Mouse (Mus musculus): ENCODE measurements at regions not wholly inside any gene's neighbourhood (a gene's known extent, or its start where the extent isn't known, plus 50 kb on each side); places are given as distances from the start of the nearest gene placed in this dataset.

- H3K4me3 ChIP-seq = no peak overlapping the region
- no peak overlapping the region for H3K9ac ChIP-seq
- no peaks in the 10 kb centered on the region for H3K27me3 ChIP-seq
- no peaks in the 10 kb centered on the region for H3K4me1 ChIP-seq (replicated peaks)
- no peak overlapping the region for H3K27ac ChIP-seq
- no peaks in the 10 kb centered on the region for H3K36me3 ChIP-seq
- H3K9me3 ChIP-seq (replicated peaks) = no peaks in the 10 kb centered on the region
- no peak for ATAC-seq (replicated peaks; ENCODE audit: insufficient number of reproducible peaks, insufficient read depth, low FRiP score, low read depth)
- 82% methylated on average over 3 of the region's 3 CpGs for WGBS
- H3K4me2 ChIP-seq = no peak overlapping the region
Observed at GRCm38 (mm10) chr17:45285621-45286189, 147.8 kb downstream of the Cdc5l start.

- Histone ChIP-seq H3K9ac (no peak overlapping the region), H3K4me2 (no peak overlapping the region), H3K27me3 (no peaks in the 10 kb centered on the region), H3K36me3 (no peaks in the 10 kb centered on the region), H3K4me3 (no peak overlapping the region), H3K9me3 (replicated peaks) (no peaks in the 10 kb centered on the region), H3K27ac (no peak overlapping the region), H3K4me1 (replicated peaks) (no peaks in the 10 kb centered on the region)
- WGBS = 91% methylated on average over 1 of the region's 1 CpGs
- ATAC-seq (replicated peaks; ENCODE audit: insufficient number of reproducible peaks, insufficient read depth, low FRiP score, low read depth) = no peak
Observed at GRCm38 (mm10) chr17:45281554-45281953, 152.0 kb downstream of the Cdc5l start.

- no peak overlapping the region for H3K9ac ChIP-seq
- no peaks in the 10 kb centered on the region for H3K9me3 ChIP-seq (replicated peaks)
- H3K4me3 ChIP-seq = no peak overlapping the region
- WGBS = 21% methylated on average over 3 of the region's 3 CpGs
- no peak for ATAC-seq (replicated peaks; ENCODE audit: insufficient number of reproducible peaks, insufficient read depth, low FRiP score, low read depth)
- H3K4me2 ChIP-seq = no peak overlapping the region
- H3K27me3 ChIP-seq = no peaks in the 10 kb centered on the region
- H3K27ac ChIP-seq = no peak overlapping the region
- H3K4me1 ChIP-seq (replicated peaks) = no peaks in the 10 kb centered on the region
- H3K36me3 ChIP-seq = no peaks in the 10 kb centered on the region
Observed at GRCm38 (mm10) chr17:45279811-45280205, 153.7 kb downstream of the Cdc5l start.

- Histone ChIP-seq H3K4me2 (no peak overlapping the region), H3K36me3 (no peaks in the 10 kb centered on the region), H3K4me3 (no peak overlapping the region), H3K27ac (no peak overlapping the region), H3K4me1 (replicated peaks) (no peaks in the 10 kb centered on the region), H3K9ac (no peak overlapping the region), H3K27me3 (no peaks in the 10 kb centered on the region), H3K9me3 (replicated peaks) (no peaks in the 10 kb centered on the region)
- ATAC-seq (replicated peaks; ENCODE audit: insufficient number of reproducible peaks, insufficient read depth, low FRiP score, low read depth) = no peak
- WGBS = 40% methylated on average over 13 of the region's 13 CpGs
Observed at GRCm38 (mm10) chr17:45279075-45279810, 154.3 kb downstream of the Cdc5l start.

- ATAC-seq (replicated peaks; ENCODE audit: insufficient number of reproducible peaks, insufficient read depth, low FRiP score, low read depth) = no peak
- Histone ChIP-seq H3K9me3 (replicated peaks) (no peaks in the 10 kb centered on the region), H3K4me3 (no peak overlapping the region), H3K4me2 (no peak overlapping the region), H3K9ac (no peak overlapping the region), H3K36me3 (no peaks in the 10 kb centered on the region), H3K27me3 (no peaks in the 10 kb centered on the region), H3K27ac (no peak overlapping the region), H3K4me1 (replicated peaks) (no peaks in the 10 kb centered on the region)
- WGBS = 77% methylated on average over 3 of the region's 3 CpGs
Observed at GRCm38 (mm10) chr17:45277516-45277915, 156.0 kb downstream of the Cdc5l start.

GRCm38 (mm10) chr17:45276686-45277405, 156.7 kb downstream of the Cdc5l start:
- Histone ChIP-seq H3K4me3 (no peak overlapping the region), H3K4me1 (replicated peaks) (no peaks in the 10 kb centered on the region), H3K4me2 (no peak overlapping the region), H3K27me3 (no peaks in the 10 kb centered on the region), H3K36me3 (no peaks in the 10 kb centered on the region), H3K9me3 (replicated peaks) (no peaks in the 10 kb centered on the region), H3K27ac (no peak overlapping the region), H3K9ac (no peak overlapping the region)
- WGBS = 59% methylated on average over 12 of the region's 12 CpGs
- ATAC-seq (replicated peaks; ENCODE audit: insufficient number of reproducible peaks, insufficient read depth, low FRiP score, low read depth) = no peak

GRCm38 (mm10) chr17:45274894-45275293, 158.6 kb downstream of the Cdc5l start:
- no peak for ATAC-seq (replicated peaks; ENCODE audit: insufficient number of reproducible peaks, insufficient read depth, low FRiP score, low read depth)
- Histone ChIP-seq H3K27ac (no peak overlapping the region), H3K4me2 (no peak overlapping the region), H3K4me3 (no peak overlapping the region), H3K9me3 (replicated peaks) (no peaks in the 10 kb centered on the region), H3K4me1 (replicated peaks) (no peaks in the 10 kb centered on the region), H3K9ac (no peak overlapping the region), H3K27me3 (no peaks in the 10 kb centered on the region), H3K36me3 (no peaks in the 10 kb centered on the region)
- 61% methylated on average over 4 of the region's 4 CpGs for WGBS

GRCm38 (mm10) chr17:45266776-45267175, 166.8 kb downstream of the Cdc5l start:
- Histone ChIP-seq H3K27me3 (no peaks in the 10 kb centered on the region), H3K4me1 (replicated peaks) (no peaks in the 10 kb centered on the region), H3K36me3 (no peaks in the 10 kb centered on the region), H3K4me2 (no peak overlapping the region), H3K9me3 (replicated peaks) (no peaks in the 10 kb centered on the region), H3K4me3 (no peak overlapping the region), H3K9ac (no peak overlapping the region), H3K27ac (no peak overlapping the region)
- ATAC-seq (replicated peaks; ENCODE audit: insufficient number of reproducible peaks, insufficient read depth, low FRiP score, low read depth) = no peak
- WGBS = 66% methylated on average over 6 of the region's 6 CpGs

GRCm38 (mm10) chr17:45265587-45265986, 167.9 kb downstream of the Cdc5l start:
- Histone ChIP-seq H3K4me2 (no peak overlapping the region), H3K4me1 (replicated peaks) (no peaks in the 10 kb centered on the region), H3K9ac (no peak overlapping the region), H3K27me3 (no peaks in the 10 kb centered on the region), H3K36me3 (no peaks in the 10 kb centered on the region), H3K27ac (no peak overlapping the region), H3K4me3 (no peak overlapping the region), H3K9me3 (replicated peaks) (no peaks in the 10 kb centered on the region)
- 74% methylated on average over 7 of the region's 7 CpGs for WGBS
- ATAC-seq (replicated peaks; ENCODE audit: insufficient number of reproducible peaks, insufficient read depth, low FRiP score, low read depth) = no peak

- WGBS = 55% methylated on average over 6 of the region's 6 CpGs
- ATAC-seq (replicated peaks; ENCODE audit: insufficient number of reproducible peaks, insufficient read depth, low FRiP score, low read depth) = no peak
Observed at GRCm38 (mm10) chr17:45264434-45264833, 169.1 kb downstream of the Cdc5l start.

GRCm38 (mm10) chr17:45260421-45260820, 173.1 kb downstream of the Cdc5l start:
- no peaks in the 10 kb centered on the region for H3K36me3 ChIP-seq
- WGBS = 73% methylated on average over 10 of the region's 10 CpGs
- H3K9me3 ChIP-seq (replicated peaks) = no peaks in the 10 kb centered on the region
- H3K4me3 ChIP-seq = no peak overlapping the region
- H3K27me3 ChIP-seq = no peaks in the 10 kb centered on the region
- H3K4me1 ChIP-seq (replicated peaks) = no peaks in the 10 kb centered on the region
- no peak for ATAC-seq (replicated peaks; ENCODE audit: insufficient number of reproducible peaks, insufficient read depth, low FRiP score, low read depth)
- no peak overlapping the region for H3K9ac ChIP-seq
- no peak overlapping the region for H3K4me2 ChIP-seq
- no peak overlapping the region for H3K27ac ChIP-seq

More at GRCm38 (mm10) chr17:45264434-45264833, 169.1 kb downstream of the Cdc5l start:
- H3K4me3 ChIP-seq = no peak overlapping the region
- no peaks in the 10 kb centered on the region for H3K9me3 ChIP-seq (replicated peaks)
- no peak overlapping the region for H3K4me2 ChIP-seq
- no peaks in the 10 kb centered on the region for H3K27me3 ChIP-seq
- no peaks in the 10 kb centered on the region for H3K4me1 ChIP-seq (replicated peaks)
- no peak overlapping the region for H3K9ac ChIP-seq
- no peak overlapping the region for H3K27ac ChIP-seq
- no peaks in the 10 kb centered on the region for H3K36me3 ChIP-seq
